Mouse (Mus musculus) cortical plate, adult 2 months (tissue): Measurements from ENCODE around the gene Crocc.

Experiments
- CTCF ChIP-seq: fragments of 200-500 bp; IDR thresholded peaks from 2 replicates; pipeline ENCODE4 v1.5.1; 2011; ENCODE audit warnings: mild to moderate bottlenecking, control low read depth, low read length; ENCODE audit not compliant: insufficient read depth; ENCODE audit errors: extremely low read depth
- POLR2A ChIP-seq: fragments of 200-500 bp; IDR thresholded peaks from 2 replicates; pipeline ENCODE4 v1.6.1; 2011; ENCODE audit warnings: mild to moderate bottlenecking, low read length, control low read depth; ENCODE audit not compliant: insufficient read depth; ENCODE audit errors: extremely low read depth

GRCm38 (mm10) chr4:141058835-141059234, 1.5 kb downstream of the Crocc start:
- TF ChIP-seq CTCF (no peak), POLR2A (no peak)
